Mouse (Mus musculus) forebrain, embryonic 15.5 days (tissue): ENCODE measurements around the gene Nek6. TPM values are rescaled to one million over a fixed set of nuclear protein-coding genes. Genes with fewer than 3 reads are reported as not detected.

ENCODE experiments used
- ATAC-seq: fragments of 200-750 bp; cut with Nextera tagmentation; replicated peaks from 2 replicates; pipeline ENCODE4 v1.8.0; 2017; ENCODE audit warnings: mild to moderate bottlenecking, moderate TSS enrichment, moderate library complexity
- H3K27ac ChIP-seq: fragments of 300-500 bp; sonication (generic); replicated peaks from 2 replicates; pipeline ENCODE4 v1.5.1; 2015; ENCODE audit warnings: mild to moderate bottlenecking, inconsistent platforms
- H3K27me3 ChIP-seq: fragments of 300-500 bp; sonication (generic); 2 replicates; pipeline ENCODE4 v1.6.1; 2015; ENCODE audit warnings: inconsistent platforms
- H3K36me3 ChIP-seq: fragments of 300-500 bp; sonication (generic); 2 replicates; pipeline ENCODE4 v1.6.1; 2015; ENCODE audit warnings: mild to moderate bottlenecking, inconsistent platforms
- H3K4me1 ChIP-seq: fragments of 300-500 bp; sonication (generic); 2 replicates; pipeline ENCODE4 v1.6.1; 2015; ENCODE audit warnings: inconsistent platforms
- H3K4me2 ChIP-seq: fragments of 300-500 bp; sonication (generic); replicated peaks from 2 replicates; pipeline ENCODE4 v1.6.1; 2015; ENCODE audit warnings: mild to moderate bottlenecking, inconsistent platforms
- H3K4me3 ChIP-seq: fragments of 300-500 bp; sonication (generic); 2 replicates; pipeline ENCODE4 v1.5.1; 2015; ENCODE audit warnings: mild to moderate bottlenecking, inconsistent platforms
- H3K9ac ChIP-seq: fragments of 300-500 bp; sonication (generic); replicated peaks from 2 replicates; pipeline ENCODE4 v1.6.1; 2015; ENCODE audit warnings: mild to moderate bottlenecking, inconsistent platforms
- H3K9me3 ChIP-seq: fragments of 300-500 bp; sonication (generic); 2 replicates; pipeline ENCODE4 v1.6.1; 2016; ENCODE audit warnings: inconsistent platforms
- WGBS: fragments of 180-500 bp; shearing (Covaris S2); methylation state at CpG from one replicate; pipeline ENCODE4 v1.1.7; 2015; ENCODE audit warnings: mixed read lengths; 5-methylcytosine and 5-hydroxymethylcytosine counted together
- polyA plus RNA-seq: library from polyadenylated mRNA; unstranded; fragments of >200 nt; fragmentation: Nextera tagmentation; extraction: Ambion mirVana; gene quantifications from 2 replicates; pipeline ENCODE4 v1.2.1, GENCODE M21; 2015

Nek6 gene
- polyA plus RNA-seq, 1 experiment from 2014 or later: 90.0 TPM

- Histone ChIP-seq H3K4me3 (no peak overlapping the region), H3K4me1 (peaks cover 58% of the 10 kb centered on the region), H3K4me2 (no peak overlapping the region), H3K36me3 (0 out of 2 replicates have a peak, but pooled peaks cover 7% of the 10 kb centered on the region), H3K9me3 (no peaks in the 10 kb centered on the region), H3K9ac (no peak overlapping the region), H3K27me3 (no peaks in the 10 kb centered on the region), H3K27ac (no peak overlapping the region)
- ATAC-seq: no peak
- WGBS: 78% methylated on average over 5 of the region's 5 CpGs
Measured at GRCm38 (mm10) chr2:38616956-38617872, 105.8 kb downstream of the Nek6 start.

- Histone ChIP-seq H3K27ac (no peak overlapping the region), H3K36me3 (0 out of 2 replicates have a peak, but pooled peaks cover 5% of the 10 kb centered on the region), H3K9me3 (no peaks in the 10 kb centered on the region), H3K27me3 (no peaks in the 10 kb centered on the region), H3K4me3 (no peak overlapping the region), H3K4me2 (no peak overlapping the region), H3K4me1 (peaks cover 54% of the 10 kb centered on the region), H3K9ac (no peak overlapping the region)
- WGBS: 84% methylated on average over 4 of the region's 4 CpGs
- no peak for ATAC-seq
Measured at GRCm38 (mm10) chr2:38619777-38620176, 108.3 kb downstream of the Nek6 start.

- ATAC-seq: no peak
- Histone ChIP-seq H3K4me3 (no peak overlapping the region), H3K4me1 (peaks cover 41% of the 10 kb centered on the region), H3K36me3 (peaks cover 6% of the 10 kb centered on the region; the same call in 1 of the 2 replicates), H3K4me2 (no peak overlapping the region), H3K9me3 (no peaks in the 10 kb centered on the region), H3K27ac (peak overlapping the region; percentile 84), H3K27me3 (no peaks in the 10 kb centered on the region), H3K9ac (no peak overlapping the region)
- WGBS: 77% methylated on average over 4 of the region's 4 CpGs
Measured at GRCm38 (mm10) chr2:38621076-38621475, 109.6 kb downstream of the Nek6 start.

- H3K4me3 ChIP-seq: no peak overlapping the region
- H3K9me3 ChIP-seq: no peaks in the 10 kb centered on the region
- H3K4me1 ChIP-seq: peaks cover 36% of the 10 kb centered on the region
- WGBS: 21% methylated on average over 6 of the region's 6 CpGs
- no peaks in the 10 kb centered on the region for H3K27me3 ChIP-seq
- ATAC-seq: peak; percentile 94
- no peak overlapping the region for H3K4me2 ChIP-seq
- peaks cover 12% of the 10 kb centered on the region; the same call in 1 of the 2 replicates for H3K36me3 ChIP-seq
- H3K27ac ChIP-seq: peak overlapping the region; percentile 84
- no peak overlapping the region for H3K9ac ChIP-seq
Measured at GRCm38 (mm10) chr2:38621610-38622021, 110.2 kb downstream of the Nek6 start.

GRCm38 (mm10) chr2:38623411-38623810, 112.0 kb downstream of the Nek6 start:
- WGBS: 84% methylated on average over 3 of the region's 3 CpGs
- ATAC-seq: no peak
- H3K27me3 ChIP-seq: no peaks in the 10 kb centered on the region
- H3K4me2 ChIP-seq: no peak overlapping the region
- H3K9me3 ChIP-seq: no peaks in the 10 kb centered on the region
- H3K9ac ChIP-seq: no peak overlapping the region
- H3K4me3 ChIP-seq: no peak overlapping the region
- no peak overlapping the region for H3K27ac ChIP-seq
- peaks cover 11% of the 10 kb centered on the region; the same call in 1 of the 2 replicates for H3K36me3 ChIP-seq
- peaks cover 28% of the 10 kb centered on the region for H3K4me1 ChIP-seq

GRCm38 (mm10) chr2:38623821-38624590, 112.6 kb downstream of the Nek6 start:
- 85% methylated on average over 8 of the region's 8 CpGs for WGBS
- Histone ChIP-seq H3K27ac (no peak overlapping the region), H3K9ac (no peak overlapping the region), H3K4me1 (peaks cover 28% of the 10 kb centered on the region), H3K4me3 (no peak overlapping the region), H3K9me3 (no peaks in the 10 kb centered on the region), H3K27me3 (no peaks in the 10 kb centered on the region), H3K4me2 (no peak overlapping the region), H3K36me3 (peaks cover 16% of the 10 kb centered on the region; the same call in 1 of the 2 replicates)
- no peak for ATAC-seq

GRCm38 (mm10) chr2:38628801-38629200, 117.4 kb downstream of the Nek6 start:
- H3K4me2 ChIP-seq: no peak overlapping the region
- peaks cover 55% of the 10 kb centered on the region for H3K36me3 ChIP-seq
- no peaks in the 10 kb centered on the region for H3K27me3 ChIP-seq
- no peak for ATAC-seq
- H3K27ac ChIP-seq: no peak overlapping the region
- no peaks in the 10 kb centered on the region for H3K9me3 ChIP-seq
- no peak overlapping the region for H3K4me3 ChIP-seq
- 86% methylated on average over 4 of the region's 4 CpGs for WGBS
- peaks cover 3% of the 10 kb centered on the region; the same call in 1 of the 2 replicates for H3K4me1 ChIP-seq
- no peak overlapping the region for H3K9ac ChIP-seq

GRCm38 (mm10) chr2:38629451-38629850, 118.0 kb downstream of the Nek6 start:
- Histone ChIP-seq H3K36me3 (peaks cover 61% of the 10 kb centered on the region), H3K9me3 (no peaks in the 10 kb centered on the region), H3K27ac (no peak overlapping the region), H3K4me1 (no peaks in the 10 kb centered on the region; the same call in 1 of the 2 replicates), H3K4me2 (no peak overlapping the region), H3K27me3 (no peaks in the 10 kb centered on the region), H3K9ac (no peak overlapping the region), H3K4me3 (no peak overlapping the region)
- ATAC-seq: no peak
- WGBS: 86% methylated on average over 3 of the region's 3 CpGs

- Histone ChIP-seq H3K4me1 (no peaks in the 10 kb centered on the region), H3K9ac (no peak overlapping the region), H3K4me3 (no peak overlapping the region), H3K27me3 (no peaks in the 10 kb centered on the region), H3K9me3 (no peaks in the 10 kb centered on the region), H3K4me2 (no peak overlapping the region), H3K36me3 (peaks cover 72% of the 10 kb centered on the region), H3K27ac (no peak overlapping the region)
- WGBS: 93% methylated on average over 2 of the region's 2 CpGs
- no peak for ATAC-seq
Measured at GRCm38 (mm10) chr2:38630574-38630973, 119.1 kb downstream of the Nek6 start.

- no peaks in the 10 kb centered on the region for H3K9me3 ChIP-seq
- peaks cover 81% of the 10 kb centered on the region for H3K36me3 ChIP-seq
- peaks cover 6% of the 10 kb centered on the region for H3K4me1 ChIP-seq
- H3K4me3 ChIP-seq: no peak overlapping the region
- H3K9ac ChIP-seq: no peak overlapping the region
- H3K4me2 ChIP-seq: no peak overlapping the region
- H3K27me3 ChIP-seq: no peaks in the 10 kb centered on the region
- no peak overlapping the region for H3K27ac ChIP-seq
- ATAC-seq: 0 out of 2 replicates have a peak, but pooled peaks have one; percentile 53
- 82% methylated on average over 4 of the region's 4 CpGs for WGBS
Measured at GRCm38 (mm10) chr2:38637716-38638267, 126.3 kb downstream of the Nek6 start.

GRCm38 (mm10) chr2:38641761-38642160, 130.3 kb downstream of the Nek6 start:
- 94% methylated on average over 1 of the region's 1 CpGs for WGBS
- peaks cover 14% of the 10 kb centered on the region for H3K4me1 ChIP-seq

More at GRCm38 (mm10) chr2:38641761-38642160, 130.3 kb downstream of the Nek6 start:
- H3K27ac ChIP-seq: no peak overlapping the region
- H3K27me3 ChIP-seq: no peaks in the 10 kb centered on the region
- peaks cover 45% of the 10 kb centered on the region for H3K36me3 ChIP-seq
- no peaks in the 10 kb centered on the region for H3K9me3 ChIP-seq
- no peak overlapping the region for H3K9ac ChIP-seq
- no peak overlapping the region for H3K4me3 ChIP-seq
- ATAC-seq: no peak
- H3K4me2 ChIP-seq: no peak overlapping the region
